Mouse (Mus musculus): ENCODE data around the gene Kif5a.

DNA sequence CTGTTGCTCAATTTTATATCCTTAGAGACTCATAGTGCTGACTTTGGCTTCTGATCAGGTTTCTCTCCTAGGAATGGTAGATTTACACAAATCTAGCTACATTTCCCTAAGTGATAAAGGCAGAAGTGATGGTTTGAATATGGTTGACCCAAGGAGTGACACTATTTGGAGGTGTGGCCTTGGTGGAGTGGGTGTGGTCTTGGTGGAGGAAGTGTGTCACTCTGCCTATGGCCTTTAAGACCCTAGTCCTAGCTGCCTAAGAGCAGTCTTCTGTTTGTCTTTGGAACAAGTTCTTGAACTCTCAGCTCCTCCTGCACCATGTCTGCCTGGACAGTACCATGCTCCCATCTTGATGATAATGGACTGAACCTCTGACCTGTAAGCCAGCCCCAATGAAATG, 46.0 kb downstream of the Kif5a start:
- TF ChIP-seq CTCF (IDR thresholded peaks at IDR 0.05; ENCODE audit: low read depth) = no peak
- TF ChIP-seq EP300 (optimal IDR thresholded peaks at IDR 0.05) = no peak
